Mouse (Mus musculus): ENCODE results near the gene Pogk.

DNA sequence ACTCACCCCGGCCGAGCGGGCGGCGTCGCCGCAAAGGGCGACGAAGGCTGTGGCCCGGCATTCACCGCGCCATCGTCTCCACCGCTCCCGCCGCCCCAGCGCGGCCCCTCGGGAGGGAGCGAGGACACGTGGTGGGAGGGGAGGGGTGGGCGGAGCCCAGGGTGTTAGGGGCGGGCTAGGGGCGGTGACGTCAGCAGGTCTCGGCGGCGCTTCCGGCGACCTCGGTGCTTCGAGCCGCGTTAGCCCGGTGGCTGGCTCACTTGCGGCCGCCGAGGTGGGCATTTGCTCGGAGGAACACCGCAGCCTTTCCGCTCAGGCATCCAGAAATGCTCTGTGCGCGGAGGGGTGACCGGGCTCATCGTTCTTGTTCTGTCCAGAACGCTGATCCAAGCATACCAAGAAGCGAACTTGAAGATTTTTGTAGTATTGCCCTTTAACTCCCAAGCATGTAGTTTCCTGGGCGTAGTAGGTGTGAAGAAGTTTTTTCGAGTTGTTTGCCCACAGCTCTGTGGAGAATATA lies at the start of gene Pogk:
- TF ChIP-seq CTCF (IDR thresholded peaks at IDR 0.05; ENCODE audit: extremely low read depth, insufficient read depth, low read length) (no peak), POLR2A (IDR thresholded peaks at IDR 0.05; ENCODE audit: extremely low read depth, insufficient read depth, low read length) (no peak; the same call in 1 of the 2 replicates)
